Mouse (Mus musculus) neural tube, embryonic 15.5 days (tissue): ENCODE measurements around the gene Pou4f1. TPM values are rescaled to one million over a fixed set of nuclear protein-coding genes. Genes with fewer than 3 reads are reported as not detected.
A peak's percentile ranks its signal among the peaks of the same experiment; 100 is the strongest.

Experiments
- ATAC-seq: fragments of 200-750 bp; cut with Nextera tagmentation; 2 replicates; pipeline ENCODE4 v1.8.0; 2017; ENCODE audit warnings: mild to moderate bottlenecking, moderate TSS enrichment, moderate library complexity; ENCODE audit not compliant: low FRiP score
- H3K27ac ChIP-seq: fragments of 300-500 bp; sonication (generic); replicated peaks from 2 replicates; pipeline ENCODE4 v1.5.1; 2015; ENCODE audit warnings: mild to moderate bottlenecking, inconsistent platforms
- H3K27me3 ChIP-seq: fragments of 300-500 bp; sonication (generic); replicated peaks from 2 replicates; pipeline ENCODE4 v1.6.1; 2015; ENCODE audit warnings: inconsistent platforms
- H3K36me3 ChIP-seq: fragments of 300-500 bp; sonication (generic); 2 replicates; pipeline ENCODE4 v1.6.1; 2015; ENCODE audit warnings: inconsistent platforms
- H3K4me1 ChIP-seq: fragments of 300-500 bp; sonication (generic); 2 replicates; pipeline ENCODE4 v1.6.1; 2015; ENCODE audit warnings: inconsistent platforms
- H3K4me2 ChIP-seq: fragments of 300-500 bp; sonication (generic); 2 replicates; pipeline ENCODE4 v1.6.1; 2015; ENCODE audit warnings: inconsistent platforms, mild to moderate bottlenecking, moderate library complexity
- H3K4me3 ChIP-seq: fragments of 300-500 bp; sonication (generic); replicated peaks from 2 replicates; pipeline ENCODE4 v1.5.1; 2015; ENCODE audit warnings: mild to moderate bottlenecking, inconsistent platforms
- H3K9ac ChIP-seq: fragments of 300-500 bp; sonication (generic); replicated peaks from 2 replicates; pipeline ENCODE4 v1.6.1; 2015; ENCODE audit warnings: mild to moderate bottlenecking, inconsistent platforms
- H3K9me3 ChIP-seq: fragments of 300-500 bp; sonication (generic); replicated peaks from 2 replicates; pipeline ENCODE4 v1.6.1; 2016; ENCODE audit warnings: inconsistent platforms
- WGBS: fragments of 180-500 bp; shearing (Covaris S2); methylation state at CpG from one replicate; pipeline ENCODE4 v1.1.7; 2015; ENCODE audit warnings: mixed read lengths; 5-methylcytosine and 5-hydroxymethylcytosine counted together
- polyA plus RNA-seq: library from polyadenylated mRNA; unstranded; fragments of >200 nt; fragmentation: Nextera tagmentation; extraction: Ambion mirVana; gene quantifications from 2 replicates; pipeline ENCODE4 v1.2.1, GENCODE M21; 2015

Gene Pou4f1
- polyA plus RNA-seq, 1 experiment from 2014 or later = 73.4 TPM

- Histone ChIP-seq H3K27ac (peak overlapping the region; percentile 67), H3K9me3 (no peaks in the 10 kb centered on the region), H3K4me1 (peaks cover 38% of the 10 kb centered on the region), H3K9ac (no peak overlapping the region), H3K36me3 (no peaks in the 10 kb centered on the region), H3K4me2 (peak overlapping the region; percentile 80), H3K27me3 (peaks cover 63% of the 10 kb centered on the region), H3K4me3 (peak overlapping the region; percentile 58)
- ATAC-seq = no peak
- WGBS = 8% methylated on average over 5 of the region's 5 CpGs
Observed at GRCm38 (mm10) chr14:104464841-104465240, 3.0 kb downstream of the Pou4f1 start.

GRCm38 (mm10) chr14:104463631-104464250 is 4.1 kb downstream of the Pou4f1 start:
- WGBS = 7% methylated on average over 5 of the region's 5 CpGs
- Histone ChIP-seq H3K9ac (no peak overlapping the region), H3K4me3 (peak overlapping the region; percentile 18; the same call in 1 of the 2 replicates), H3K27ac (no peak overlapping the region), H3K4me1 (peaks cover 41% of the 10 kb centered on the region), H3K9me3 (no peaks in the 10 kb centered on the region), H3K27me3 (peaks cover 55% of the 10 kb centered on the region), H3K4me2 (peak overlapping the region; percentile 20; the same call in 1 of the 2 replicates), H3K36me3 (no peaks in the 10 kb centered on the region)
- no peak for ATAC-seq

GRCm38 (mm10) chr14:104461286-104462240 is 6.2 kb downstream of the Pou4f1 start:
- H3K27ac ChIP-seq = no peak overlapping the region; the same call in 1 of the 2 replicates
- no peak overlapping the region for H3K9ac ChIP-seq
- H3K36me3 ChIP-seq = no peaks in the 10 kb centered on the region
- WGBS = 5% methylated on average over 10 of the region's 10 CpGs
- H3K27me3 ChIP-seq = peaks cover 60% of the 10 kb centered on the region
- H3K4me1 ChIP-seq = peaks cover 23% of the 10 kb centered on the region
- peak overlapping the region; percentile 45; the same call in 1 of the 2 replicates for H3K4me2 ChIP-seq
- ATAC-seq = no peak
- no peak overlapping the region for H3K4me3 ChIP-seq
- H3K9me3 ChIP-seq = no peaks in the 10 kb centered on the region

GRCm38 (mm10) chr14:104460325-104461285 is 7.2 kb downstream of the Pou4f1 start:
- Histone ChIP-seq H3K9ac (no peak overlapping the region), H3K4me3 (peak overlapping the region; percentile 11), H3K36me3 (no peaks in the 10 kb centered on the region), H3K4me2 (peak overlapping the region; percentile 45), H3K4me1 (peaks cover 14% of the 10 kb centered on the region), H3K27ac (no peak overlapping the region), H3K9me3 (no peaks in the 10 kb centered on the region), H3K27me3 (peaks cover 63% of the 10 kb centered on the region)
- ATAC-seq = peak; percentile 87
- under 1% methylated on average over 59 of the region's 59 CpGs for WGBS

GRCm38 (mm10) chr14:104459513-104460111 is 8.2 kb downstream of the Pou4f1 start:
- peak overlapping the region; percentile 45 for H3K4me2 ChIP-seq
- peak overlapping the region; percentile 33; the same call in 1 of the 2 replicates for H3K27ac ChIP-seq
- no peaks in the 10 kb centered on the region for H3K9me3 ChIP-seq
- no peak overlapping the region for H3K9ac ChIP-seq
- peak overlapping the region; percentile 20; the same call in 1 of the 2 replicates for H3K4me3 ChIP-seq
- H3K36me3 ChIP-seq = no peaks in the 10 kb centered on the region
- under 1% methylated on average over 25 of the region's 25 CpGs for WGBS
- ATAC-seq = peak; percentile 37; the same call in 1 of the 2 replicates
- H3K4me1 ChIP-seq = peaks cover 11% of the 10 kb centered on the region; the same call in 1 of the 2 replicates
- peaks cover 56% of the 10 kb centered on the region for H3K27me3 ChIP-seq

- Histone ChIP-seq H3K27me3 (peaks cover 55% of the 10 kb centered on the region), H3K27ac (peak overlapping the region; percentile 54), H3K9me3 (no peaks in the 10 kb centered on the region), H3K9ac (no peak overlapping the region), H3K4me3 (peak overlapping the region; percentile 20), H3K36me3 (no peaks in the 10 kb centered on the region), H3K4me1 (peaks cover 11% of the 10 kb centered on the region; the same call in 1 of the 2 replicates), H3K4me2 (peak overlapping the region; percentile 45)
- no peak for ATAC-seq
- WGBS = 1% methylated on average over 19 of the region's 19 CpGs
Observed at GRCm38 (mm10) chr14:104458728-104459512, 8.9 kb downstream of the Pou4f1 start.

GRCm38 (mm10) chr14:104457966-104458710 is 9.7 kb downstream of the Pou4f1 start:
- Histone ChIP-seq H3K4me1 (peaks cover 11% of the 10 kb centered on the region; the same call in 1 of the 2 replicates), H3K27ac (peak overlapping the region; percentile 54), H3K4me3 (peak overlapping the region; percentile 13), H3K9ac (no peak overlapping the region), H3K27me3 (peaks cover 50% of the 10 kb centered on the region), H3K4me2 (peak overlapping the region; percentile 45; the same call in 1 of the 2 replicates), H3K36me3 (no peaks in the 10 kb centered on the region), H3K9me3 (no peaks in the 10 kb centered on the region)
- under 1% methylated on average over 20 of the region's 20 CpGs for WGBS
- no peak for ATAC-seq

GRCm38 (mm10) chr14:104456976-104457375 is 10.8 kb downstream of the Pou4f1 start:
- H3K9ac ChIP-seq = no peak overlapping the region
- H3K9me3 ChIP-seq = no peaks in the 10 kb centered on the region
- H3K4me3 ChIP-seq = no peak overlapping the region
- H3K27me3 ChIP-seq = peaks cover 49% of the 10 kb centered on the region
- ATAC-seq = no peak
- H3K4me2 ChIP-seq = no peak overlapping the region
- WGBS = 3% methylated on average over 5 of the region's 5 CpGs
- H3K27ac ChIP-seq = no peak overlapping the region
- H3K4me1 ChIP-seq = peaks cover 11% of the 10 kb centered on the region; the same call in 1 of the 2 replicates
- no peaks in the 10 kb centered on the region for H3K36me3 ChIP-seq

- Histone ChIP-seq H3K36me3 (no peaks in the 10 kb centered on the region), H3K4me3 (no peak overlapping the region), H3K4me1 (no peaks in the 10 kb centered on the region), H3K27ac (no peak overlapping the region), H3K27me3 (peaks cover 43% of the 10 kb centered on the region), H3K4me2 (no peak overlapping the region), H3K9me3 (no peaks in the 10 kb centered on the region), H3K9ac (no peak overlapping the region)
- 28% methylated on average over 4 of the region's 4 CpGs for WGBS
- no peak for ATAC-seq
Observed at GRCm38 (mm10) chr14:104453824-104454223, 14.0 kb downstream of the Pou4f1 start.
